Mouse (Mus musculus) embryo, embryonic 9.5 days (tissue): Measurements from ENCODE around the gene Dnase1.
"Not testable (repeated sequence)": the region's sequence is repeated elsewhere in the genome, so short reads cannot be mapped to it uniquely, and the experiment has no call there.

Experiments used
- DNase-seq: peaks from one replicate; pipeline ENCODE4 v3.0.0-alpha.2; 2017; ENCODE audit errors: extremely low spot score

Gene Dnase1

DNA sequence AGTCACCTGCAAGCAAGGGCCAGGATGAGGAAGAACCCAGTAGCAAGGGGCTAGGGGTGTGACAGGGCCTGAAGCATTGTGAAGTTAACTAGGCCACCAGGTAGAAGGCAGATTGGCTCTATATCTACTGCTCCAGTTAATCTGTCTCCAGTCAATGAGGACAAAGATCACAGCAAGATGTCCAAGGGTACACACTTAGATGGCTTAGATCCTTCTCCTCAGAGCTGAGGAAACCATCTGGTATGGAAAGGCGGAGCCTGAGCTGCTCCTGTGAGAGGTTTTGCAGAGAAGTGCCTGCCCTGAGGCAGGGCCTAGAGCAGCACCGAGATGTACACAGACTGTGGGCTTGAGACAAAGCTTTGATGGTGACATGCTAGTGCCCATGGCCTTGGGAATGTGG is 7.4 kb downstream of the Dnase1 start:
- DNase-seq, result no peak

DNA sequence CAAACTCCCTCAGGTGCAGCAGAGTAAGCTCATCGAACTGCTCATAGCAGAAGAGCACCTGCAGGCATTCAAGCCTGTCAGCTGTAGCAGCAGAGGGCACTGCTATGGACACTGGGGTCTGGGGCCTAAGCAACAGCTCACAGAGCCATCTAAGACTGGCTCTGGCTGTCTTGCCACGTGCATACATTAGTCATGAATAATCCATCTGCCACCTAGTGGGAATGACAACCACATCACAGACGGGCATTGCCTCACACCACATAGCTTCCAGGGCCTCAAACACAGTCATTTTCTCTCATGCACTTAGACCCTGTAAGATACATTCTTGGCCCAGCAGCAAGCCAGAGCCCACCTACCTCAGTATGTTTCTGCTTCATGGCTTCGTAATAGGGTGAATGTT is 8.8 kb downstream of the Dnase1 start:
- DNase-seq, result no peak

DNA sequence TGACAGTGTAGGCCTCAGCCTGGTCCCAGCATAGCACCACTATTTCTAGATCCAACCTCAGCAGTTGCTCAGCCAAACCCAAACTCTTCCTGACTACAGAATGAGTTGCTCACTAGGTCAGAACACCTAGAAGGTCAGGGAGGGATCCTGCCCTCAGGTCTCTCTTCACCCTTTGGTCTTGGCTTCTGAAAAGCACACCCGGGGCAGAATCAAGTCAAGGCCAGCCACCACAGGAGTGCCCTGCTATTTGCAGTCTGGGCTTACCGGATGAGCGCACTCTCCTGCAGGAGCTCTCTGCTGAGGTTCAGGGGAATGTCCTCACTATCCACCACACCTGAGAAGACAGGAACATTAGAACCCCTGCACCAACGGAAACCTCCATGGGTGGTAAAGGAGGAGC is 15.9 kb downstream of the Dnase1 start:
- no peak for DNase-seq

DNA sequence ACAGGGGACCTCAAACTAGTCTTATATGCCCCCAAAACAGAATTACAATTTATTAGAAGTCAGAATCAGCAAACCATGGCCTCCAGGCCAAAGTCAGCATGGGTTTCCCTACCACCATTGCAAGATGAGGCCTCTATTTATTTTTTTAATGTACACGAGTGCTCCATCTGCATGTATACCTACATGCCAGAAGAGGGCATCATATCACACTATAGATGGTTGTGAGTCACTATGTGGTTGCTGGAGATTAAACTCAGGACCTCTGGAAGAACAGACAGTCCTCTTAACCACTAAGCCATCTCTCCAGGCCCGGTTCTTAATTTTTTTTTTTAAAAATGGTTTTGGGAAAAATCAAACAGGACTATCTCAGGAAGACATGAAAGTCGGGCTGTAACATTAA is 17.1 kb downstream of the Dnase1 start:
- DNase-seq, result no peak

DNA sequence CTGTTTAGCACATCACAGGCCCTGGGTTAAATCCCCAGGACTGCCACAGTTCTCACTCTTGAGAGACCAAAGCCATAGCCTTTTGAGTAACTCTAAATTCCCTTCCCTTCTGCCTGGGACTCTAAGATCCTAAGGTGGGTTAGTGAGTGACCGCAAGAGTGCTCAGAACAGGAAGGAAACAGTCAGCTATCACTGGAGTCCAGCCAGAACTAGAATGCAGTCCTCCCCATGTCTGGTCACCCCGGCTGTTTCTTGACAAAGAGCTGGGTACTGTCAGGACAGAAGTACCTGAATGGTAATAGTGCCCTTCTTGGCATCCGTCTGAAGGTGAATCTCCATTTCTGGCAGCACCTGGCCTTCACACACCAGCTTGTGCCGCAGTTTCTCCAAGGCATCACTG is 28.2 kb downstream of the Dnase1 start:
- no peak for DNase-seq

DNA sequence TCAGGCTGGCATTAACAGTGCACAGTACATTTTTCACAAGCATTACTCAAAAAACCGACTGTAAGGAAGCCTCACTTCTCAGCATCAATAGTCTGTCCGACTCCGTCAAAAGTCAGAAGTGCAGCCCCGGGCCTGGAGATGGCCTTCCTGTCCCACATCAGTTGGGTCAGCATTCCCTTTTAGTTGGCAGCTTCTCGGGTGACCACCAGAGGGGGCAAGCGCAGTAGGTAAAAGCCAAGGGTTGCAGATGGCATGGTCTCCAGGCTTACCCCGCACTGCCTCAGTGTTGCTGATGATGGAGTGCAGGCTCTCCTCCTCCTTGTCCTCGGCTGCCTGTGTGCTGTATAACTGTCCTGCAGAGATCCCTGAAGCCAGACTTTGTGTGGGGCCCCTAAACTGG is 31.8 kb downstream of the Dnase1 start:
- DNase-seq, result peak; percentile 41

DNA sequence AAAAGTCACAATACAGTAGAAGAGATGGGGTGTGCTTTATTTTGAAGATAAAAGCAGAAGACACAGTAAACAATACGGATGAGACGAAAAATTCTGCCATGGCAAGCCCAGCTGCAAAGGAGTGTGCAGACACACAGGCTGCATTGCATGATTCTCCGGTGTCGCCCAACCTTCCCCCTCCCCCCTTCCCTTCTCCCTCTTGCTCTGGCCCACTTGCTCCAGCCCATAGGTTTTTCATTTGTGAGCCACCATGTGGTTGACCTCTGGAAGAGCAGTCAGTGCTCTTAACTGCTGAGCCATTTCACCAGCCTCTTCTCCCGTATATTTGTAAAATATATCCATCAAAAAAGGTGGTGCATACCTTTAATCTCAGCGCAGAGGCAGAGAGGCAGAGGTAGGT is 37.6 kb downstream of the Dnase1 start:
- DNase-seq, result no peak

DNA sequence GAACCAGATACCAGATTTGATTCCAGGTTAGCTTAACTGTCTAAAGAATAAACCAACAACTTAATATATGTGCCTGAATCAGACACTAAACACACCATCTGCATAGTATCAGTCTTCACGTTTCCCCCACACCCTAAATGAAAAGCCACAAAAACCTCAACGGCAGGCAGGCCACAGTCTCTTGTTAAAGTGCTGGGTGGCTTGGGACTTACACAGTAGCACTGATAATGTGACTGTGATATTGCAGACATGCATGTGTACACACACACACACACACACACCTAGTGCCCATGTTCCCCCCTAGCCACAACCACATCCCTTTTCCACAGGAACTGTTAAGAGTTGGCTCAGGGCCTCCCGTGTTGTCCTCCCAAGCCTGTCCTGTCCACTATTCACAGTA is 38.1 kb downstream of the Dnase1 start:
- DNase-seq, result no peak

DNA sequence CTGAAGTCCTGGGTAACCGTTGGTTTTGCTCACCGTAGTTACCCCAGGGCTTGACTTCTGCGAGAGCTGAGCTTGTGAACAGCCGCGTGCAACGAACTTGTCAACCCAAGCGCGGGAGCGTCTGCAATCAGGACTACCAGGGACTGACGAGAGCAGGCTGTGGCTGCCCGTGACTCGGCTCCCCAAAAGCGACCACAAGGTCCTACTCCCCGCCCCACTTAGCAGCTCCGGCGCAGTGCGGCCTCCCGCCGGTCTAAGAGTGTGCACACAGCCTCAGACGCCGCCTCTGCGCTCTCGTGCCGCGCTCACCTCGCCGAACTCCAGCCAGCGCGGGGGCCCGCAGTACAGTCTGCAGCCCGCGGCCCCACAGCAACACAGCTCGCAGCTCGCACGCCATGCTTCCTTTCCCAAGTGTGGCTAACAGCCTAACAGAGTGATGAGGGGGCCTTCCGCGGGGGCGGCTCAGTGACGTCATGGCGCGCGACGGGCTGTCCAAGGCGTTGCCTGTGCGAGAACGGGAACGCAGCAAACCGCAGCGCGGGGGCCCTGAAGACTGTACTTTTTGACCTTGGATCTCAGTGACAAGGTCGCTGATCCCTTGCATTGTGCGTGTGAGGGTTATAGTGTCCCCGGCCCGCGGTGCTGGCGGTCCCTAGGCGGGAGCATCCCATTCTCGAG is 40.8 kb downstream of the Dnase1 start, which contains the start of gene Trap1:
TSS of gene Trap1 (minus strand) at position 444 of the 678 bp plus-strand sequence.
- DNase-seq, result peak; percentile 93

DNA sequence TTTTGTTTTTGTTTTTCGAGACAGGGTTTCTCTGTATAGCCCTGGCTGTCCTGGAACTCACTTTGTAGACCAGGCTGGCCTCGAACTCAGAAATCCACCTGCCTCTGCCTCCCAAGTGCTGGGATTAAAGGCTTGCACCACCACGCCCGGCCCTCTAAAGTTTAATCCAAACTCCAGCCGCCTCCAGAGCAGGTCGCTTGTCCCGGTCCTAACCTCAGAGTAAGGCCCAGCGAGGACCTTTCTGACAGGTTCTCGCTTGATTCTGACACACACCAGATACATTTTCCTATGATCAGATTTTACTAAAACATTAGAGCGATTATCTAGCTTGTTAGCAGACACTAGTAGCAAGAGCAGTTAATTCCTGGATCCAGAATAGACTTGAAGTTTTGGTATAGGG is 41.6 kb downstream of the Dnase1 start:
- peak; percentile 9 for DNase-seq

DNA sequence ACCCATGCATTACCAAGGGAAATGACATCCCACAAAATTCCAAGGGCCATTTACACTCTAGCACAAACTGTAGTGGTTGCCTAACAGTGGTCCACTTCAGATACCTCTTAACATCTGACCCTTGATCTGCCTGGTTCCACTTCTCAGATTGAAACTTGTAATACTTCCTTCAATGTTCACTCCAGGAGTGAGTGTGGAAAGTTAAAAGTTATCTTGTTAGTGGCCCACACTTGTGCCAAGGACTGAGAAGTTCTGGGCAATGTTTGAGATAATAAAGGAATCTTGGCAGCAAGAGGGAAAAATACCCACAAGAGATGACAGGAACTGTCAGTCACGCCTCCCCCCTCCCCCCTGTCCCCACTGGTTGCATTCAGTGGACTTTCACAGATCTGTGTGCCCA is 42.9 kb downstream of the Dnase1 start:
- DNase-seq, result no peak

DNA sequence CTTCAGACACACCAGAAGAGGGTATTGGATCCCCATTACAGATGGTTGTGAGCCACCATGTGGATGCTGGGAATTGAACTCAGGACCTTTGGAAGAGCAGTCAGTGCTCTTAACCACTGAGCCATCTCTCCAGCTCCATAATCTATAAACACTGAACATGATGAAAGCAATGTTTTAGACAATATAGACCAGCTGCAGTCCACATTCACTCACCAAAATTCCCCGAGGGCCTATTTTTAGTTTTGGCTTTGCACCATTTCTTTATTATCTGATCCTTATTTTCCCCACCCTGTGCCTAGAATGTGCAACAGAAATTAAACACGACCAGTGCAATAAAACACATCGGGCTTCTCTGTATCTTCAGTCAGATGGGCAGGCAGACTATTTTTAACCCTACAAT is 43.7 kb downstream of the Dnase1 start:
- DNase-seq, result not testable (repeated sequence)

DNA sequence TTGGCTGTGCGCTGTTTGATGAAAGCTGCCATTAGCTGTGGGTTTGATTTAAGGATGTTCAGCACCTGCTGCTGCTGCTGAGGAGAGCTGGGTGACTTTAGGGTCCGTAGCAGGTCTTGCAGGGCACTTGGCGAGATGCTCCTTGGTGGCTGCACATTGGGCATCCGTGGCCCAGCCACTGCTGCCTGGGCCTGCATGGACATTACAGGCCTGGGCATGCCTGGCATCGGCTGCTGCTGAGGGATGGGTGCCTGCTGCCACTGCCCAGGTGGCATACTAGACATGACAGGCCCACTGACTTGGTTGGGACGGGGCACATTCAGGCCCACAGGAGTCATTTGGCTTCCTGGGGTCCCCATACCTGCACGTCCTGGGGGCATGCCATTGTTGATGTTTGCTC is 48.3 kb downstream of the Dnase1 start:
- DNase-seq, result no peak

DNA sequence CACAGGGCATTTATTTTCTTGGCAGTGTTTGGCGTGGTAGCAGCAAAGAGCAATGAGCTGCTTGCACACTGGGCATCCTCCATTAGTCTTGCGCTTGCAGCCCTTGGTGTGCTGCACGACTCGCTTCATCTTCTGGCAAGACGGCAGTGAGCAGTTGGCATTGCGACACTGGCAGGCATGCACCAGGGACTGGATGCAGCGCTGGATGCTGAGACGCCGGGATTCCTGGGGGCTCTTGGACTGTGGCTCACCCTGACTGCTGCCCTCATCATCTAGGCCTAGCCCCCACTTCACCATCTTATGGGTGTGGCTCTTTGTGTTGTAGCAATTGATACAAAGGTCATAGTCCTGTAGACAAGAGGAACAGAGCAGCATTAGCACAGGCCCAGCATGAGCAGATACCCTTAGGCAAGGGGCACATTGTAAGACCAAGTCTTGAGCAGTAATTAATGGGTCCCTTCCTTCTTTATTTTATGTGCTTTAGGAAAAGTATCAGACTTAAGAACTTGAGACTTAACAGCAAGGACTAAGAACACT is 49.2 kb downstream of the Dnase1 start:
- DNase-seq, result no peak

DNA sequence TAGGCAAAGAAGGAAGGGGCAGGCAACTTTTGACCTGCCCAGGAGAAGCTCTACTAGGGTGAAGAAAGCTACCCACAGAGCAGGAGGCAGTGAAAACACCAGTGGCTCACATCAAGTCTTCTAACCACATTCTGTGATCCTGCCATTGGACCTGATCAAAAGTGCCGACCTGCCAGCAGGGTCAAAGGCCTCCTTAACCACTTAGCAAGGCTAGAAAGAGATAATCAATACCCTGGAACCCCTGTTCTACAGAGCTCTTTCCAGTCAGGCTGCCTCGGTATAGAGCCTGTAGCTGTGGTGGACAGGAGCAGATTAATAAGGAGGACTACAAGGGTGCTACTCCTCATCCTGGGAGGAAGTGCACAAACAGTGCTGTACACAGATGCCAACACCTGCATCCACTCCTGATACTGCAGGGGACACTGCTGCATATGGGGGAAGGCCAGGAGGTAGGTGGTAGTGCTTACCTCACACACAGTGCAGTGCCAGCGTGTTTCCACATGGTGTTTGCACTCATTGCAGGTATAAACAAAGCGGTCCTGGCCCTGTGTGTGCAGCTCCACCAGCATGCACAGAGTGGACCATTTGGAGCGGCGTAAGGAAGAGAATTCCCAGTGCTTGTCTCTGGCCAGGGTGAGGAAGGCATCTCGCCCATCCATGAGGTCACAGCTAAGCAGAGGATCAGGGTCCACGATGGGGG is 50.6 kb downstream of the Dnase1 start:
- no peak for DNase-seq
